Mouse (Mus musculus) embryonic facial prominence, embryonic 14.5 days (tissue): Measurements from ENCODE around the gene Myo5c. TPM values are rescaled to one million over a fixed set of nuclear protein-coding genes. Genes with fewer than 3 reads are reported as not detected.
A peak's percentile ranks its signal among the peaks of the same experiment; 100 is the strongest.

Experiments
- ATAC-seq: fragments of 200-750 bp; cut with Nextera tagmentation; 2 replicates; pipeline ENCODE4 v1.8.0; 2017; ENCODE audit warnings: low read depth, moderate number of reproducible peaks, moderate TSS enrichment
- DNase-seq: peaks from one replicate; pipeline ENCODE4 v3.0.0-alpha.2; 2015; ENCODE audit warnings: low spot score
- H3K27ac ChIP-seq: fragments of 300-500 bp; sonication (generic); replicated peaks from 2 replicates; pipeline ENCODE4 v1.5.1; 2014; ENCODE audit warnings: low read depth, mild to moderate bottlenecking, low read length, moderate library complexity
- H3K27me3 ChIP-seq: fragments of 300-500 bp; sonication (generic); replicated peaks from 2 replicates; pipeline ENCODE4 v1.6.1; 2014; ENCODE audit warnings: low read length; ENCODE audit not compliant: control insufficient read depth, insufficient read depth
- H3K36me3 ChIP-seq: fragments of 300-500 bp; sonication (generic); 2 replicates; pipeline ENCODE4 v1.6.1; 2014; ENCODE audit warnings: low read length, mixed read lengths; ENCODE audit not compliant: control insufficient read depth, insufficient read depth
- H3K4me1 ChIP-seq: fragments of 300-500 bp; sonication (generic); 2 replicates; pipeline ENCODE4 v1.6.1; 2014; ENCODE audit warnings: antibody characterized with exemption, low read length; ENCODE audit not compliant: control insufficient read depth, insufficient read depth
- H3K4me2 ChIP-seq: fragments of 300-500 bp; sonication (generic); 2 replicates; pipeline ENCODE4 v1.6.1; 2014; ENCODE audit warnings: low read depth, mild to moderate bottlenecking, low read length, moderate library complexity, mixed read lengths
- H3K4me3 ChIP-seq: fragments of 300-500 bp; sonication (generic); 2 replicates; pipeline ENCODE4 v1.5.1; 2014; ENCODE audit warnings: low read depth, mild to moderate bottlenecking, low read length
- H3K9ac ChIP-seq: fragments of 300-500 bp; sonication (generic); 2 replicates; pipeline ENCODE4 v1.6.1; 2014; ENCODE audit warnings: low read depth, mild to moderate bottlenecking, low read length, moderate library complexity, mixed read lengths
- H3K9me3 ChIP-seq: fragments of 300-500 bp; sonication (generic); 2 replicates; pipeline ENCODE4 v1.6.1; 2016; ENCODE audit warnings: low read length; ENCODE audit not compliant: control insufficient read depth
- WGBS: fragments of 180-500 bp; shearing (Covaris S2); extraction: QIAGEN DNeasy Blood & Tissue Kit; methylation state at CpG from one replicate; pipeline ENCODE4 v1.1.7; 2014; 5-methylcytosine and 5-hydroxymethylcytosine counted together
- polyA plus RNA-seq: library from polyadenylated mRNA; unstranded; fragments of >200 nt; fragmentation: Nextera tagmentation; extraction: Ambion mirVana; gene quantifications from 2 replicates; pipeline ENCODE4 v1.2.1, GENCODE M21; 2014

Myo5c gene
- polyA plus RNA-seq, 1 experiment from 2014 or later: 3.4 TPM

- Histone ChIP-seq H3K36me3 (peaks cover 27% of the 10 kb centered on the region), H3K4me2 (no peak overlapping the region), H3K9ac (no peak overlapping the region), H3K4me1 (no peaks in the 10 kb centered on the region), H3K27ac (no peak overlapping the region), H3K4me3 (no peak overlapping the region), H3K9me3 (no peaks in the 10 kb centered on the region), H3K27me3 (no peaks in the 10 kb centered on the region)
- 65% methylated on average over 2 of the region's 2 CpGs for WGBS
- DNase-seq: peak; percentile 20
- ATAC-seq: no peak
Measured at GRCm38 (mm10) chr9:75210269-75210668, 21.6 kb upstream of the Myo5c start.

- no peaks in the 10 kb centered on the region for H3K4me1 ChIP-seq
- no peak overlapping the region for H3K27ac ChIP-seq
- H3K4me3 ChIP-seq: no peak overlapping the region
- 88% methylated on average over 11 of the region's 11 CpGs for WGBS
- DNase-seq (no peak), ATAC-seq (no peak)
- H3K4me2 ChIP-seq: no peak overlapping the region
- no peak overlapping the region for H3K9ac ChIP-seq
- H3K27me3 ChIP-seq: no peaks in the 10 kb centered on the region
- H3K9me3 ChIP-seq: no peaks in the 10 kb centered on the region
- peaks cover 36% of the 10 kb centered on the region for H3K36me3 ChIP-seq
Measured at GRCm38 (mm10) chr9:75214743-75215413, 16.9 kb upstream of the Myo5c start.

GRCm38 (mm10) chr9:75219942-75220341, 11.9 kb upstream of the Myo5c start:
- Histone ChIP-seq H3K4me1 (no peaks in the 10 kb centered on the region), H3K27ac (no peak overlapping the region), H3K27me3 (no peaks in the 10 kb centered on the region), H3K36me3 (peaks cover 25% of the 10 kb centered on the region), H3K9me3 (no peaks in the 10 kb centered on the region), H3K4me3 (no peak overlapping the region), H3K4me2 (no peak overlapping the region), H3K9ac (no peak overlapping the region)
- WGBS: 71% methylated on average over 5 of the region's 5 CpGs
- DNase-seq: no peak
- no peak for ATAC-seq

- no peak overlapping the region for H3K27ac ChIP-seq
- 67% methylated on average over 10 of the region's 10 CpGs for WGBS
- peak; percentile 89 for ATAC-seq
Measured at GRCm38 (mm10) chr9:75221420-75222287, 10.2 kb upstream of the Myo5c start.

GRCm38 (mm10) chr9:75232860-75233259, 1.0 kb downstream of the Myo5c start:
- H3K27me3 ChIP-seq: peaks cover 32% of the 10 kb centered on the region
- no peak overlapping the region for H3K9ac ChIP-seq
- ATAC-seq (no peak), DNase-seq (no peak)
- WGBS: 24% methylated on average over 5 of the region's 8 CpGs
- peaks cover 7% of the 10 kb centered on the region for H3K4me1 ChIP-seq
- no peak overlapping the region for H3K4me3 ChIP-seq
- no peaks in the 10 kb centered on the region for H3K9me3 ChIP-seq
- no peak overlapping the region for H3K27ac ChIP-seq
- no peaks in the 10 kb centered on the region for H3K36me3 ChIP-seq
- no peak overlapping the region for H3K4me2 ChIP-seq

More at GRCm38 (mm10) chr9:75221420-75222287, 10.2 kb upstream of the Myo5c start:
- Histone ChIP-seq H3K4me3 (no peak overlapping the region), H3K27me3 (no peaks in the 10 kb centered on the region), H3K9ac (no peak overlapping the region), H3K9me3 (no peaks in the 10 kb centered on the region), H3K4me2 (no peak overlapping the region), H3K4me1 (no peaks in the 10 kb centered on the region), H3K36me3 (peaks cover 18% of the 10 kb centered on the region; the same call in 1 of the 2 replicates)
- DNase-seq: peak; percentile 68

- 27% methylated on average over 7 of the region's 7 CpGs for WGBS
- ATAC-seq: peak; percentile 85
Measured at GRCm38 (mm10) chr9:75234271-75234741, 2.5 kb downstream of the Myo5c start.

GRCm38 (mm10) chr9:75234983-75235627, 3.3 kb downstream of the Myo5c start:
- 60% methylated on average over 10 of the region's 12 CpGs for WGBS
- Histone ChIP-seq H3K9ac (no peak overlapping the region), H3K36me3 (no peaks in the 10 kb centered on the region), H3K27me3 (peaks cover 32% of the 10 kb centered on the region), H3K4me3 (no peak overlapping the region), H3K4me2 (no peak overlapping the region), H3K9me3 (no peaks in the 10 kb centered on the region), H3K27ac (no peak overlapping the region), H3K4me1 (peaks cover 7% of the 10 kb centered on the region)
- no peak for ATAC-seq
- no peak for DNase-seq

More at GRCm38 (mm10) chr9:75234271-75234741, 2.5 kb downstream of the Myo5c start:
- peak; percentile 36 for DNase-seq
- H3K36me3 ChIP-seq: no peaks in the 10 kb centered on the region
- H3K9ac ChIP-seq: no peak overlapping the region
- H3K4me2 ChIP-seq: no peak overlapping the region
- no peaks in the 10 kb centered on the region for H3K9me3 ChIP-seq
- peaks cover 32% of the 10 kb centered on the region for H3K27me3 ChIP-seq
- H3K4me1 ChIP-seq: peaks cover 7% of the 10 kb centered on the region
- no peak overlapping the region for H3K27ac ChIP-seq
- H3K4me3 ChIP-seq: no peak overlapping the region

GRCm38 (mm10) chr9:75235696-75236095, 3.9 kb downstream of the Myo5c start:
- H3K36me3 ChIP-seq: no peaks in the 10 kb centered on the region
- WGBS: 71% methylated on average over 2 of the region's 2 CpGs
- no peak for DNase-seq
- H3K4me3 ChIP-seq: no peak overlapping the region
- H3K27ac ChIP-seq: no peak overlapping the region
- no peak for ATAC-seq
- no peak overlapping the region for H3K9ac ChIP-seq
- H3K4me1 ChIP-seq: peaks cover 7% of the 10 kb centered on the region
- H3K9me3 ChIP-seq: no peaks in the 10 kb centered on the region
- H3K4me2 ChIP-seq: no peak overlapping the region
- peaks cover 30% of the 10 kb centered on the region for H3K27me3 ChIP-seq
